Mouse (Mus musculus): ENCODE data around the gene Csf1.

Csf1 gene

GRCm38 (mm10) chr3:107781304-107781703 is 21.0 kb upstream of the Csf1 start:
- no peak for DNase-seq (ENCODE audit: low spot score)

- no peak for DNase-seq (ENCODE audit: low spot score)
Observed at GRCm38 (mm10) chr3:107778016-107778415, 17.7 kb upstream of the Csf1 start.

- no peak for DNase-seq (ENCODE audit: low spot score)
Observed at GRCm38 (mm10) chr3:107776295-107776694, 16.0 kb upstream of the Csf1 start.

- no peak for DNase-seq (ENCODE audit: low spot score)
Observed at GRCm38 (mm10) chr3:107775736-107776135, 15.5 kb upstream of the Csf1 start.

- DNase-seq (ENCODE audit: low spot score): no peak
Observed at GRCm38 (mm10) chr3:107775056-107775455, 14.8 kb upstream of the Csf1 start.

GRCm38 (mm10) chr3:107772860-107773259 is 12.6 kb upstream of the Csf1 start:
- DNase-seq (ENCODE audit: low spot score): no peak

- DNase-seq (ENCODE audit: low spot score): no peak
Observed at GRCm38 (mm10) chr3:107769692-107770091, 9.4 kb upstream of the Csf1 start.

GRCm38 (mm10) chr3:107768104-107768989 is 8.1 kb upstream of the Csf1 start:
- no peak for DNase-seq (ENCODE audit: low spot score)

GRCm38 (mm10) chr3:107766804-107767203 is 6.5 kb upstream of the Csf1 start:
- DNase-seq (ENCODE audit: low spot score): no peak

GRCm38 (mm10) chr3:107765979-107766378 is 5.7 kb upstream of the Csf1 start:
- no peak for DNase-seq (ENCODE audit: low spot score)

- DNase-seq (ENCODE audit: low spot score): no peak
Observed at GRCm38 (mm10) chr3:107763552-107763951, 3.3 kb upstream of the Csf1 start.

- no peak for DNase-seq (ENCODE audit: low spot score)
Observed at GRCm38 (mm10) chr3:107761446-107761845, 1.2 kb upstream of the Csf1 start.

- DNase-seq (ENCODE audit: low spot score): no peak
Observed at GRCm38 (mm10) chr3:107760771-107761170, 502 bp upstream of the Csf1 start.

- DNase-seq (ENCODE audit: low spot score): no peak
Observed at GRCm38 (mm10) chr3:107758638-107759037, 1.6 kb downstream of the Csf1 start.

- no peak for DNase-seq (ENCODE audit: low spot score)
Observed at GRCm38 (mm10) chr3:107758176-107758575, 2.1 kb downstream of the Csf1 start.

GRCm38 (mm10) chr3:107757365-107758129 is 2.7 kb downstream of the Csf1 start:
- DNase-seq (ENCODE audit: low spot score): no peak

- no peak for DNase-seq (ENCODE audit: low spot score)
Observed at GRCm38 (mm10) chr3:107756481-107756866, 3.8 kb downstream of the Csf1 start.

- DNase-seq (ENCODE audit: low spot score): no peak
Observed at GRCm38 (mm10) chr3:107755702-107756480, 4.4 kb downstream of the Csf1 start.

GRCm38 (mm10) chr3:107754632-107755031 is 5.6 kb downstream of the Csf1 start:
- DNase-seq (ENCODE audit: low spot score): no peak

GRCm38 (mm10) chr3:107751607-107752006 is 8.7 kb downstream of the Csf1 start:
- DNase-seq (ENCODE audit: low spot score): no peak

- no peak for DNase-seq (ENCODE audit: low spot score)
Observed at GRCm38 (mm10) chr3:107750775-107751540, 9.3 kb downstream of the Csf1 start.

- no peak for DNase-seq (ENCODE audit: low spot score)
Observed at GRCm38 (mm10) chr3:107749446-107749845, 10.8 kb downstream of the Csf1 start.
